ENCODE assay signal across 14 mouse cellular contexts in genomic region chr9:44175556-44175955, GRCm38 (mm10). TPM values are rescaled to one million over a fixed set of nuclear protein-coding genes. Genes with fewer than 3 reads are reported as not detected.
DNase-seq lines count a peak whose midpoint lies in the region; ATAC-seq lines count a peak whose summit lies in the region.
"Had no signal": no experiment of that assay in that cellular context is flagged by ENCODE, and none has a peak within 500 bp of the region (broad histone marks: within the 10 kb centered on the region; RNA-seq: fewer than 3 reads in every experiment).

No protein-coding gene starts in this region.

- H3K36me3 ChIP-seq in heart, embryonic 13.5 days = peaks cover 41% of the 10 kb centered on the region
- H3K36me3 ChIP-seq in kidney, embryonic 15.5 days = peaks cover 44% of the 10 kb centered on the region
- peaks cover 7% of the 10 kb centered on the region for H3K36me3 ChIP-seq in stomach, embryonic 16.5 days (ENCODE audit: control insufficient read depth, insufficient read depth, low read length)
- H3K36me3 ChIP-seq in hindbrain, embryonic 12.5 days = peaks cover 33% of the 10 kb centered on the region

- peaks cover 49% of the 10 kb centered on the region for H3K4me1 ChIP-seq in heart, embryonic 13.5 days
- peaks cover 10% of the 10 kb centered on the region for H3K4me1 ChIP-seq in kidney, embryonic 15.5 days
- H3K4me1 ChIP-seq in stomach, embryonic 16.5 days (ENCODE audit: control insufficient read depth, insufficient read depth, low read length) = peaks cover 3% of the 10 kb centered on the region; the same call in 1 of the 2 replicates
- no peaks in the 10 kb centered on the region for H3K4me1 ChIP-seq in hindbrain, embryonic 12.5 days
- H3K4me1 ChIP-seq: hindbrain, embryonic 15.5 days; neural tube, embryonic 12.5 days had no signal

- peak overlapping the region; percentile 5; the same call in 1 of the 2 replicates for H3K9ac ChIP-seq in heart, embryonic 13.5 days
- H3K9ac ChIP-seq in kidney, embryonic 15.5 days = no peak overlapping the region
- no peak overlapping the region for H3K9ac ChIP-seq in stomach, embryonic 16.5 days (ENCODE audit: low read length)
- H3K9ac ChIP-seq in hindbrain, embryonic 12.5 days = no peak overlapping the region
- H3K9ac ChIP-seq: hindbrain, embryonic 15.5 days; neural tube, embryonic 12.5 days had no signal

- H3K27me3 ChIP-seq in heart, embryonic 13.5 days (replicated peaks) = no peaks in the 10 kb centered on the region
- H3K27me3 ChIP-seq in kidney, embryonic 15.5 days = no peaks in the 10 kb centered on the region
- H3K27me3 ChIP-seq in stomach, embryonic 16.5 days (ENCODE audit: control insufficient read depth, insufficient read depth, low read length) = no peaks in the 10 kb centered on the region
- no peaks in the 10 kb centered on the region for H3K27me3 ChIP-seq in hindbrain, embryonic 12.5 days
- H3K27me3 ChIP-seq: hindbrain, embryonic 15.5 days; neural tube, embryonic 12.5 days had no signal

- H3K4me2 ChIP-seq in heart, embryonic 13.5 days = peak overlapping the region; percentile 48
- H3K4me2 ChIP-seq in kidney, embryonic 15.5 days = 0 out of 2 replicates have a peak overlapping the region, but pooled peaks have one; percentile 9
- no peak overlapping the region for H3K4me2 ChIP-seq in stomach, embryonic 16.5 days (ENCODE audit: low read depth, low read length)
- no peak overlapping the region for H3K4me2 ChIP-seq in hindbrain, embryonic 12.5 days (replicated peaks)
- H3K4me2 ChIP-seq: hindbrain, embryonic 15.5 days; neural tube, embryonic 12.5 days had no signal

- no peaks in the 10 kb centered on the region for H3K9me3 ChIP-seq in heart, embryonic 13.5 days
- peaks cover 4% of the 10 kb centered on the region; the same call in 1 of the 2 replicates for H3K9me3 ChIP-seq in kidney, embryonic 15.5 days (replicated peaks)
- 0 out of 2 replicates have a peak, but pooled peaks cover 5% of the 10 kb centered on the region for H3K9me3 ChIP-seq in stomach, embryonic 16.5 days (replicated peaks; ENCODE audit: control insufficient read depth, low read length)
- peaks cover 7% of the 10 kb centered on the region; the same call in 1 of the 2 replicates for H3K9me3 ChIP-seq in hindbrain, embryonic 12.5 days (replicated peaks)
- H3K9me3 ChIP-seq: hindbrain, embryonic 15.5 days had no signal

- H3K4me3 ChIP-seq in heart, embryonic 13.5 days = no peak overlapping the region
- H3K4me3 ChIP-seq in kidney, embryonic 15.5 days (replicated peaks) = no peak overlapping the region
- H3K4me3 ChIP-seq in stomach, embryonic 16.5 days (replicated peaks; ENCODE audit: low read length) = no peak overlapping the region
- H3K4me3 ChIP-seq in hindbrain, embryonic 12.5 days = no peak overlapping the region
- H3K4me3 ChIP-seq: hindbrain, embryonic 15.5 days; neural tube, embryonic 12.5 days had no signal

- DNase-seq in lung, postnatal 36 days = peak; percentile 31
- DNase-seq in lung, postnatal 10 days = no peak
- DNase-seq in layer of hippocampus, adult 11-12 months (ENCODE audit: low spot score) = no peak
- DNase-seq in c-Kit-positive CD71-positive TER-119-positive erythroid progenitor cells, embryonic 14.5 days (ENCODE audit: low spot score) = no peak
- DNase-seq: embryo, embryonic 11 days; thymus, postnatal 25 days had no signal

- 20% methylated on average over 6 of the region's 6 CpGs for WGBS in heart, embryonic 13.5 days
- 40% methylated on average over 6 of the region's 6 CpGs for WGBS in kidney, embryonic 15.5 days
- WGBS in stomach, embryonic 16.5 days = 37% methylated on average over 6 of the region's 6 CpGs
- 80% methylated on average over 6 of the region's 6 CpGs for WGBS in hindbrain, embryonic 12.5 days

- H3K27ac ChIP-seq in heart, embryonic 13.5 days (replicated peaks) = peak overlapping the region; percentile 85
- peak overlapping the region; percentile 76; the same call in 1 of the 2 replicates for H3K27ac ChIP-seq in kidney, embryonic 15.5 days
- H3K27ac ChIP-seq in stomach, embryonic 16.5 days (ENCODE audit: low read length) = peak overlapping the region; percentile 25; the same call in 1 of the 2 replicates
- no peak overlapping the region for H3K27ac ChIP-seq in hindbrain, embryonic 12.5 days
- H3K27ac ChIP-seq: hindbrain, embryonic 15.5 days; neural tube, embryonic 12.5 days had no signal

- ATAC-seq in heart, embryonic 13.5 days (ENCODE audit: extremely low read depth, insufficient number of reproducible peaks, low FRiP score, low TSS enrichment) = no peak
- ATAC-seq in kidney, embryonic 15.5 days (replicated peaks; ENCODE audit: low FRiP score) = peak; percentile 69; the same call in 1 of the 2 replicates
- ATAC-seq in stomach, embryonic 16.5 days (ENCODE audit: insufficient read depth, low FRiP score) = peak; percentile 76
- ATAC-seq in hindbrain, embryonic 12.5 days (ENCODE audit: low FRiP score) = no peak
- ATAC-seq: activated CD4-positive, CD25-positive, alpha-beta regulatory T cell, adult 4 months; forebrain, embryonic 14.5 days had no signal

RNA-seq across cellular contexts. Expression of gene Mcam, which starts 41.3 kb away (rescaled TPM):
- 112 and 127 TPM in 2 replicates for polyA plus RNA-seq in heart, embryonic 13.5 days (2015; fragmentation: Nextera tagmentation; extraction: Ambion mirVana)
- 44.2 and 47.0 TPM in 2 replicates for polyA plus RNA-seq in kidney, embryonic 15.5 days (2015; fragmentation: Nextera tagmentation; extraction: Ambion mirVana)
- 53.6 and 56.9 TPM in 2 replicates for polyA plus RNA-seq in stomach, embryonic 16.5 days (2015; fragmentation: Nextera tagmentation; extraction: Ambion mirVana)
- 14.5 and 15.4 TPM in 2 replicates for polyA plus RNA-seq in hindbrain, embryonic 12.5 days (2016; fragmentation: Nextera tagmentation; extraction: Ambion mirVana)

RNA-seq across cellular contexts. Expression of gene Cbl, which starts 58.3 kb away (rescaled TPM):
- 10.4 and 11.9 TPM in 2 replicates for polyA plus RNA-seq in heart, embryonic 13.5 days (2015; fragmentation: Nextera tagmentation; extraction: Ambion mirVana)
- 18.6 and 22.9 TPM in 2 replicates for polyA plus RNA-seq in kidney, embryonic 15.5 days (2015; fragmentation: Nextera tagmentation; extraction: Ambion mirVana)
- 12.5 and 14.0 TPM in 2 replicates for polyA plus RNA-seq in stomach, embryonic 16.5 days (2015; fragmentation: Nextera tagmentation; extraction: Ambion mirVana)
- 26.2 and 30.5 TPM in 2 replicates for polyA plus RNA-seq in hindbrain, embryonic 12.5 days (2016; fragmentation: Nextera tagmentation; extraction: Ambion mirVana)

Comparison
In these comparisons a context has a peak if more than half of its experiments do, and no peak if none do; other contexts are left out.
1. ATAC-seq: peak in kidney, embryonic 15.5 days (single experiment) and stomach, embryonic 16.5 days (single experiment); none in heart, embryonic 13.5 days (single experiment) and hindbrain, embryonic 12.5 days (single experiment).
2. H3K4me2 ChIP-seq: peak in heart, embryonic 13.5 days (single experiment) and kidney, embryonic 15.5 days (single experiment); none in stomach, embryonic 16.5 days (single experiment) and hindbrain, embryonic 12.5 days (single experiment).